Mouse (Mus musculus) adrenal gland, postnatal 36 days (tissue): ENCODE measurements around the gene Itga5. TPM values are rescaled to one million over a fixed set of nuclear protein-coding genes. Genes with fewer than 3 reads are reported as not detected.

ENCODE experiments used
- microRNA-seq: library from miRNA; unstranded; fragments of <30 nt; microRNA quantifications from one replicate; pipeline ENCODE4 v1.2.0, GENCODE M21; 2021
- total RNA-seq, 2 experiments: library from RNA; stranded (reverse); gene quantifications; 2 replicates each; pipeline ENCODE4 v1.2.3; 2021

The Itga5 gene
- total RNA-seq, 2 experiments from 2014 or later: 37.0 to 37.4 TPM

Small RNA genes lying within 50 kb of the gene (microRNA-seq; reads per million reads assigned to microRNA genes)
- not detected for gene Mir6963

Other genes starting within 250 kb of the Itga5 start
- 10 to 100 TPM; 11.9 to 13.0 TPM for gene Smug1, start 199.7 kb downstream of the Itga5 start, total RNA-seq
- gene Cbx5, start 126.9 kb downstream of the Itga5 start, total RNA-seq: 10 to 100 TPM; 79.0 to 82.6 TPM
- gene Hnrnpa1, start 126.3 kb downstream of the Itga5 start, total RNA-seq: 100 to 1,000 TPM; 193 to 199 TPM
- gene Nfe2, start 108.4 kb downstream of the Itga5 start, total RNA-seq: under 1 TPM; 0.16 to 0.43 TPM
- 100 to 1,000 TPM; 144 to 150 TPM for gene Copz1, start 94.0 kb downstream of the Itga5 start, total RNA-seq
- gene Gpr84, start 56.2 kb downstream of the Itga5 start, total RNA-seq: not detected
- gene Zfp385a, start 26.7 kb downstream of the Itga5 start, total RNA-seq: 10 to 100 TPM; 11.8 to 13.3 TPM
- not detected for gene Gtsf1, start 63.7 kb upstream of the Itga5 start, total RNA-seq
- not detected for gene Gtsf2, start 81.7 kb upstream of the Itga5 start, total RNA-seq
- 1 to 10 TPM; 4.1 to 5.5 TPM for gene Nckap1l, start 87.0 kb upstream of the Itga5 start, total RNA-seq
- gene Pde1b, start 136.3 kb upstream of the Itga5 start, total RNA-seq: 1 to 10 TPM; 2.5 to 8.7 TPM
- 10 to 100 TPM; 16.6 to 19.9 TPM for gene Ppp1r1a, start 171.2 kb upstream of the Itga5 start, total RNA-seq
- not detected for gene Glycam1, start 198.3 kb upstream of the Itga5 start, total RNA-seq